Mouse (Mus musculus) small intestine, adult 2 months (tissue): ENCODE measurements around the gene Hnrnpu.

Source experiments
- CTCF ChIP-seq: fragments of 200-500 bp; IDR thresholded peaks from 2 replicates; pipeline ENCODE4 v1.5.1; 2012; ENCODE audit warnings: low read depth, mild to moderate bottlenecking, control low read depth, inconsistent platforms, low read length, moderate library complexity, mixed read lengths; ENCODE audit not compliant: insufficient replicate concordance, insufficient read length; ENCODE audit errors: extremely low read depth
- POLR2A ChIP-seq: fragments of 200-500 bp; IDR thresholded peaks from 2 replicates; pipeline ENCODE4 v1.6.1; 2012; ENCODE audit warnings: low read depth, mild to moderate bottlenecking, control low read depth, inconsistent platforms, low read length, moderate library complexity

GRCm38 (mm10) chr1:178314236-178314635 is 23.4 kb downstream of the Hnrnpu start:
- TF ChIP-seq POLR2A (no peak), CTCF (no peak)
